Mouse (Mus musculus): ENCODE results near the gene Gm8693.
"Not testable (repeated sequence)": the region's sequence is repeated elsewhere in the genome, so short reads cannot be mapped to it uniquely, and the experiment has no call there.

Gene Gm8693

GRCm38 (mm10) chr7:22692217-22692616, at the start of gene Gm8693:
Gm8693 (minus strand) TSS chr7:22692317.
- DNase-seq (ENCODE audit: low spot score in 2 of 2): not testable (repeated sequence)

- not testable (repeated sequence) for DNase-seq (ENCODE audit: low spot score in 2 of 2)
These were observed 27.5 kb upstream of the Gm8693 start, which contains the start of gene Gm4567 for GRCm38 (mm10) chr7:22719610-22720009. Gm4567 (minus strand) TSS chr7:22719710.

- not testable (repeated sequence) for DNase-seq (ENCODE audit: low spot score in 2 of 2)
These were observed 34.4 kb downstream of the Gm8693 start, which contains the start of gene Vmn1r155 for GRCm38 (mm10) chr7:22657718-22658117. Vmn1r155 (plus strand) TSS chr7:22658018.
